Mouse (Mus musculus) liver, embryonic 14.5 days (tissue): ENCODE results near the gene AC134908.4. TPM values are rescaled to one million over a fixed set of nuclear protein-coding genes. Genes with fewer than 3 reads are reported as not detected.

Experiments
- ATAC-seq: fragments of 200-750 bp; cut with Nextera tagmentation; 2 replicates; pipeline ENCODE4 v1.8.0; 2017; ENCODE audit warnings: moderate number of reproducible peaks, mild to moderate bottlenecking, moderate library complexity; ENCODE audit not compliant: insufficient read depth
- DNase-seq, 3 experiments: peaks; one replicate each; pipeline ENCODE4 v3.0.0-alpha.2; 2012 to 2013; ENCODE audit warnings: low read depth in 3 of 3, low spot score in 3 of 3
- H3K27ac ChIP-seq: fragments of 300-500 bp; sonication (generic); 2 replicates; pipeline ENCODE4 v1.5.1; 2014; ENCODE audit warnings: moderate library complexity, mild to moderate bottlenecking, control low read depth, inconsistent platforms
- H3K27me3 ChIP-seq: fragments of 300-500 bp; sonication (generic); 2 replicates; pipeline ENCODE4 v1.6.1; 2014; ENCODE audit warnings: mild to moderate bottlenecking, low read length, moderate library complexity; ENCODE audit not compliant: control insufficient read depth, insufficient read depth
- H3K36me3 ChIP-seq: fragments of 300-500 bp; sonication (generic); replicated peaks from 2 replicates; pipeline ENCODE4 v1.6.1; 2014; ENCODE audit warnings: low read depth; ENCODE audit not compliant: control insufficient read depth, insufficient read depth
- H3K4me1 ChIP-seq, 2 experiments: fragments of 200-500 bp in 1 of 2; fragments of 300-500 bp in 1 of 2; sonication (generic) in 1 of 2; replicated peaks; 2 replicates each; pipeline ENCODE4 v1.6.1; 2012 to 2014; ENCODE audit warnings: antibody characterized with exemption in 1 of 2, inconsistent platforms in 1 of 2, low read length in 1 of 2; ENCODE audit not compliant: control insufficient read depth in 2 of 2, insufficient read depth in 2 of 2
- H3K4me2 ChIP-seq: fragments of 300-500 bp; sonication (generic); 2 replicates; pipeline ENCODE4 v1.6.1; 2014; ENCODE audit warnings: low read depth, mild to moderate bottlenecking, control low read depth, moderate library complexity
- H3K4me3 ChIP-seq, 2 experiments: fragments of 200-500 bp in 1 of 2; fragments of 300-500 bp in 1 of 2; sonication (generic) in 1 of 2; 2 replicates each; pipeline ENCODE4 v1.5.1; 2012 to 2014; ENCODE audit warnings: low read depth in 2 of 2, low read length in 2 of 2, mild to moderate bottlenecking in 2 of 2, control low read depth in 1 of 2, inconsistent platforms in 1 of 2, moderate library complexity in 1 of 2; ENCODE audit not compliant: insufficient read depth in 1 of 2
- H3K9ac ChIP-seq: fragments of 300-500 bp; sonication (generic); replicated peaks from 2 replicates; pipeline ENCODE4 v1.6.1; 2014; ENCODE audit warnings: mild to moderate bottlenecking, control low read depth, moderate library complexity
- H3K9me3 ChIP-seq: fragments of 300-500 bp; sonication (generic); 2 replicates; pipeline ENCODE4 v1.6.1; 2016; ENCODE audit warnings: low read length, mixed read lengths; ENCODE audit not compliant: control insufficient read depth
- CTCF ChIP-seq: IDR thresholded peaks from 2 replicates; pipeline ENCODE4 v1.5.1; 2016; ENCODE audit warnings: antibody characterized with exemption, low read depth, control low read depth
- EP300 ChIP-seq: IDR thresholded peaks from 2 replicates; pipeline ENCODE4 v1.6.1; 2016; ENCODE audit warnings: antibody characterized with exemption, low read depth
- WGBS: fragments of 180-500 bp; shearing (Covaris S2); extraction: QIAGEN DNeasy Blood & Tissue Kit; methylation state at CpG from one replicate; pipeline ENCODE4 v1.1.7; 2014; ENCODE audit not compliant: insufficient replicate concordance; 5-methylcytosine and 5-hydroxymethylcytosine counted together
- polyA plus RNA-seq, 2 experiments: library from polyadenylated mRNA; depleted of rRNA in 1 of 2; stranded (reverse) in 1 of 2; unstranded in 1 of 2; fragments of >200 nt; fragmentation: Nextera tagmentation in 1 of 2; extraction: Ambion mirVana in 1 of 2; gene quantifications; 2 replicates each; pipeline versions ENCODE4 v1.2.1 to v1.2.3; 2012 to 2014

The AC134908.4 gene
- polyA plus RNA-seq, 2 experiments = not detected

- Histone ChIP-seq H3K4me3 (no peak overlapping the region), H3K27me3 (no peaks in the 10 kb centered on the region), H3K4me1 (no peaks in the 10 kb centered on the region), H3K36me3 (no peaks in the 10 kb centered on the region), H3K4me2 (no peak overlapping the region), H3K27ac (no peak overlapping the region), H3K9ac (no peak overlapping the region), H3K9me3 (no peaks in the 10 kb centered on the region)
- 55% methylated on average over 8 of the region's 8 CpGs for WGBS
- DNase-seq (no peak), ATAC-seq (no peak)
- TF ChIP-seq EP300 (no peak), CTCF (no peak)
Measured at GRCm38 (mm10) chr17:25760148-25760547, 35.3 kb downstream of the AC134908.4 start.

GRCm38 (mm10) chr17:25757691-25758090 is 37.8 kb downstream of the AC134908.4 start:
- H3K27me3 ChIP-seq = no peaks in the 10 kb centered on the region
- H3K4me1 ChIP-seq = no peaks in the 10 kb centered on the region
- ATAC-seq = no peak
- H3K4me3 ChIP-seq = no peak overlapping the region
- no peak overlapping the region for H3K9ac ChIP-seq
- no peak overlapping the region for H3K27ac ChIP-seq
- no peak overlapping the region for H3K4me2 ChIP-seq
- DNase-seq = no peak
- no peaks in the 10 kb centered on the region for H3K36me3 ChIP-seq
- TF ChIP-seq EP300 (no peak), CTCF (no peak)
- no peaks in the 10 kb centered on the region for H3K9me3 ChIP-seq
- 39% methylated on average over 3 of the region's 3 CpGs for WGBS

GRCm38 (mm10) chr17:25756378-25757242 is 38.8 kb downstream of the AC134908.4 start:
- Histone ChIP-seq H3K9ac (no peak overlapping the region), H3K4me1 (no peaks in the 10 kb centered on the region), H3K36me3 (no peaks in the 10 kb centered on the region), H3K4me3 (no peak overlapping the region), H3K27ac (no peak overlapping the region), H3K4me2 (no peak overlapping the region), H3K27me3 (no peaks in the 10 kb centered on the region), H3K9me3 (no peaks in the 10 kb centered on the region)
- DNase-seq (no peak), ATAC-seq (no peak)
- TF ChIP-seq EP300 = no peak
- TF ChIP-seq CTCF = no peak
- WGBS = 61% methylated on average over 9 of the region's 9 CpGs

- no peak for DNase-seq
- 31% methylated on average over 4 of the region's 4 CpGs for WGBS
- H3K9ac ChIP-seq = no peak overlapping the region
- no peaks in the 10 kb centered on the region for H3K4me1 ChIP-seq
- no peak for ATAC-seq
- TF ChIP-seq EP300 = no peak
- no peak for TF ChIP-seq CTCF
- no peaks in the 10 kb centered on the region for H3K36me3 ChIP-seq
- H3K9me3 ChIP-seq = no peaks in the 10 kb centered on the region
- no peaks in the 10 kb centered on the region for H3K27me3 ChIP-seq
- no peak overlapping the region for H3K4me3 ChIP-seq
- H3K27ac ChIP-seq = no peak overlapping the region
- no peak overlapping the region for H3K4me2 ChIP-seq
Measured at GRCm38 (mm10) chr17:25755627-25756377, 39.7 kb downstream of the AC134908.4 start.

GRCm38 (mm10) chr17:25755086-25755485 is 40.4 kb downstream of the AC134908.4 start:
- TF ChIP-seq CTCF (no peak), EP300 (no peak)
- H3K4me2 ChIP-seq = no peak overlapping the region
- 56% methylated on average over 4 of the region's 4 CpGs for WGBS

More at GRCm38 (mm10) chr17:25755086-25755485, 40.4 kb downstream of the AC134908.4 start:
- H3K4me3 ChIP-seq = no peak overlapping the region
- ATAC-seq (no peak), DNase-seq (no peak)
- H3K9ac ChIP-seq = no peak overlapping the region
- no peak overlapping the region for H3K27ac ChIP-seq
- H3K4me1 ChIP-seq = no peaks in the 10 kb centered on the region
- H3K27me3 ChIP-seq = no peaks in the 10 kb centered on the region
- H3K36me3 ChIP-seq = no peaks in the 10 kb centered on the region
- H3K9me3 ChIP-seq = no peaks in the 10 kb centered on the region
